Mouse (Mus musculus): ENCODE results near the gene Xylt2.

Gene Xylt2

DNA sequence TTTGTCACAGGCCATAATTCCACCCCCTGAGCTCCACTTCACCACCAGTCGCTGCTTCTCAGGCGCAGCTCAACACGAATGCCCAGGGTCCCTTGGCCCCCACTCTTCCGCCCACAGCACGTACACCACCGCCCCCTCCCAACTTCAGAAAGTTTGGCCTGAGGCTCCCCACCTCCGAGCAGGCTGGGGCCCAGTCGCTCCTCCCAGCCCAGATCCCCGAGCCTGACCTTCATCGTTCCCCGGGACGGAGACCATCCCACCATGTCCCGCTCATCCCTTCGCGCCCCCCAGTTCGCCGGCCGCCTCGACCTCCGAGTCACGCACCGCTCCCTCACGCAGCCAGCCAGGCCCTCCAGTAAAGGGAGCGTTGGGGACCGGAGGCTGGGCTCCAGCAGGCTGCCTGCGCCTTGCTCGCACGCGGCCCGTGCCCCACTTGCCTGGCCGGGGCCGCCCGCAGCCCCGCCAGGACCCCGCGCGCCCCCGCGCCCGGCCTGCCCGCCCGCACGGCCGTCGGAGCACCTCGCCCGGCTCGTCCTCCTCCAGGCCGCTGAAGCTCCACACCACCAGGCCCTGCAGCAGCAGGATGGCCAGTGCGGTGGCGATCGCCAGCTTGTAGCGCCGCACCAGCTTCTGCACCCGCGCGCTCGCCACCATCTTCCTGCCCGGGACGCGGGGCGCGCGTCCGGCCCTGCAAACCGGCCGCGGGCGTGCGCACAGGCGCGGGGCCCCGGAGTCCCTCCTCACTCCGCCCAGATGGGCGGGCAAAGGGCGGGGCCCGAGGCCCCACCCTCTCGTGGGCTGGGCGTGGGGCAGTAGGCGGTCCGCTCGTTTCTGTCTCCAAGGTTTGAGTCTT, at the start of gene Xylt2:
Xylt2 (minus strand) TSS at position 762 of the 853 bp plus-strand sequence.
- peak; percentile 28; the same call in 1 of the 2 replicates for TF ChIP-seq GATA4 (IDR thresholded peaks at IDR 0.05; ENCODE audit: insufficient replicate concordance, low read length)

GRCm38 (mm10) chr11:94719216-94719615, 41.9 kb upstream of the Xylt2 start:
- no peak for TF ChIP-seq GATA4 (IDR thresholded peaks at IDR 0.05; ENCODE audit: insufficient replicate concordance, low read length)

DNA sequence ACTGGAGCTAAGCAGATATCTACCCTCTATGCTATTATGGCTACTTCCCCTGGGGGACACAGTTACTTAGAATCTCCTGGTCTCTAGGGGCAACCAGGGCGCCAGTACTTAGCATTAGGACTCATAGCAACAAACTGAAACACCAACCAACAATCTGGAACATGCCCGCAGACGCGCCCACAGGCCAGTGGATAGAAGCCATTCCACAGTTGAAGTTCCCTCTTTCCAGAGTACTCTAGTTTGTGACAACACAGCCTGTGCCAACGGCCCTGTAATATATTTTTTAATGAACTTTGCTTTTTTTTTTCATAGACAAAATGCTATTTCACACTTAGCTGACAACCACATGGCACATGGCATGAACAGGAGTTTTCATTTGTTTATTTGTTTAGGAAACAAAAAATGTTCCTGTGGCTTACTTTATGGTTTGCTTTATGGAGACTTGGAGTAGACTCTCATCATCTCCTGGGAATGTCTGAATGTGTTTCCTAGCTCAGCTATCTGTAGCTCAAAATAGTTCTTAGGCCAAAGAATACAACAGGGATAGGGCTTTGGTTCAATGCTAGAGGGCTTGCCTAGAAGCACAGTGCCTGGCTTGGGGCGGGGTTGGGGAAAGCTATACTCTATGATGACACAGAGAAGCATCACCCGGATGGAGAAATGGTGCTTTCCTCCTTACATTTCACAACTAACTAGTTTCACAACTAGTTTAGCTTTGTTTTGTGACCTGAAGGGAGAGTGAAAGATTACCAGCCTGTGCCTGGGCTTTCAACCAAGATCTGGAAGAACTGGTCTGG, 41.0 kb upstream of the Xylt2 start:
- TF ChIP-seq GATA4 (IDR thresholded peaks at IDR 0.05; ENCODE audit: insufficient replicate concordance, low read length): no peak

DNA sequence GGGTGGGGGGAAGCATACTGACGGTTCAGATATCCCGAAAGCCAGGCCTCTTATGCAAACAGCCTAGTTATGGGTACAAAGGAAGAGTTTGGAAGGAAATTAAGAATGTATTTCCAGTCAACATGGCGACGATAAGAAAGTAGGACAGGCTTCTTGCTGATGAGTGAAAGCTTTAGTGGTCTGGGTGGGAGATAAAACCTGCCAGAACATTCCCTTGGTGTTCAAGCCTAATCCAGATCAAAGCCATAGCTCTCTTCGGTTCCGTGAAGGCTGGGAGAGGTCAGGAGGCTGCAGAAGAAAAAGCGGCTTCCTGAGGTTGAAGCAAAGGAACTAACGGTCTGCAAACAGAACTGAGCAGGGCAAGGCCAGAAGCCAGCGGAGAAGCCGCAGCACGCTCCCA, 39.9 kb upstream of the Xylt2 start:
- no peak for TF ChIP-seq GATA4 (IDR thresholded peaks at IDR 0.05; ENCODE audit: insufficient replicate concordance, low read length)

GRCm38 (mm10) chr11:94716754-94717153, 39.4 kb upstream of the Xylt2 start:
- peak; percentile 55; the same call in 1 of the 2 replicates for TF ChIP-seq GATA4 (IDR thresholded peaks at IDR 0.05; ENCODE audit: insufficient replicate concordance, low read length)

GRCm38 (mm10) chr11:94715622-94716021, 38.3 kb upstream of the Xylt2 start:
- no peak for TF ChIP-seq GATA4 (IDR thresholded peaks at IDR 0.05; ENCODE audit: insufficient replicate concordance, low read length)

- no peak for TF ChIP-seq GATA4 (IDR thresholded peaks at IDR 0.05; ENCODE audit: insufficient replicate concordance, low read length)
These were observed 36.0 kb upstream of the Xylt2 start for GRCm38 (mm10) chr11:94713246-94713860.

DNA sequence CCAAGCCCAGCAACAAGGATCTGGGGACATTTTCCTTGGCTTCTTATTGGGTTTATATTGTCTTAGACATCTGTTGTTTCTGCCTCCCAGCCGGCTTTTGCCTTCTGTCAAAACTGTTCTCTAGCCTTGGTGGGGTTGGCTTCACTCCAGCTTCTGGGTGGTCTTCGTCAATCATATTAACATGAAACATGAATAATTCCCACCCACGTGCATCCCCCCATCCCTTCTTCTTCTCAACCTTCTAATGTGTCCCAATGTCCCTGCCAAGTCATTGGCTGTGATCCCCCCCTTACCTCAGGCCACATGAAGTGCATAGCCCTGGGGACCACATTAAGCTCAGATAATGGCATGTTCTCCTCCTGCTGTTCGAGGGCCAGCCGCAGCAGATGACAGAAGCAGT, 27.2 kb upstream of the Xylt2 start, which contains the start of gene Gm11541:
Gm11541 (minus strand) TSS at position 28 of the 400 bp plus-strand sequence.
- TF ChIP-seq GATA4 (IDR thresholded peaks at IDR 0.05; ENCODE audit: insufficient replicate concordance, low read length): no peak

GRCm38 (mm10) chr11:94704020-94704419, 26.7 kb upstream of the Xylt2 start:
- no peak for TF ChIP-seq GATA4 (IDR thresholded peaks at IDR 0.05; ENCODE audit: insufficient replicate concordance, low read length)

- no peak for TF ChIP-seq GATA4 (IDR thresholded peaks at IDR 0.05; ENCODE audit: insufficient replicate concordance, low read length)
These were observed 24.9 kb upstream of the Xylt2 start for GRCm38 (mm10) chr11:94702216-94702610.

DNA sequence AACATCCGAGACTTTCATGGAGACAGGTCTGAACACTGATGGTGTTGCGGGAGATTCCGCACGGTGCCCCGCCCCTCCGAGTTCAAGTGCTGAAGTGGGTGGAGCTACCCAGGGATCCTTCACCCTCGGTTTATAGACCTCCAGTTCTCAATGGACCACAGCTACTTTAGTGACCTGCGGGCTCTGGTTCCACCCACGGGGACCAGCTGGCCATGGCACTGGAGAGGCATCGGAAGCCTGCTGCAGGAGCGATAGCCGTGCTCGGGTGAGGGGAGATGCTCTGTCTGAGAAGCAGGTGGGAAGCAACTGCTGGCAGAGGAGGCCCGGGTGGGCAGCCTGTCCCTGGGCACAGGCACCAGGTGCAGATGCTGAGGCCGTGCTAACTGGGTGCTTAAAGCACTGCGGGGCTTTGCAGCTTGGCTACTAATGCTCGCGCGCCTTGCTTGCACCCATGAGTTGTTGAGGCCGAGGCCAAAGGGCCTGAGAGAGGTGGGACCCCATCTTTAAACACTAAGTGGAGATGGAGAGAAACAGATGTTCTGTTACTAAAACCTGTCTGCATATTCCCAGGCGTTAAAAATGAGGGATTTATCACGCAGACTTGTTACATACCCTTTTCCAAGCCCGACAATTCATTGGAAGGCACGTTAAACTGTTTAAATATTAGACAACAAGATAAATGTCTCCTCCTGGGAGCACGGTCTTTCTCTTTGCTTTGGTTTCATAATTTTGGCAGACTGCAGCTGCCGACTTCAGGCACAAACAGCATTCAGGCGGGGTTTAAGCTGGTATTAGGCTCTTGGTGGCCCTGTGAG, 24.3 kb upstream of the Xylt2 start:
- no peak for TF ChIP-seq GATA4 (IDR thresholded peaks at IDR 0.05; ENCODE audit: insufficient replicate concordance, low read length)

DNA sequence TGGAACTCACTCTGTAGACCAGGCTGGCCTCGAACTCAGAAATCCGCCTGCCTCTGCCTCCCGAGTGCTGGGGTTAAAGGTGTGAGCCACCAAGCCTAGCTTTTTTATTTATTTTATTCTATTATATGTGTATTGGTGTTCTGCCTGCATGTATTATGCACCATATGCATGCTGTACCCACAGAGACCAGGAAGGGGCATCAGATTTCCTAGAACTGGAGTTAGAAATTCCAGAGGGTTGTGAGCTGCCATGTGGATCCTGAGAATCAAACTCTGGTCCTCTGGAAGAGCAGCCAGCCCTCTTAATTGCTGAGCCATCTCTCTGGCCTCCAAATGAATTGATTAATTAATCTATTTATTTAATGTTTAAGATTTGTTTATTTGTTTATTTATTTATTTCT, 22.1 kb upstream of the Xylt2 start:
- no peak for TF ChIP-seq GATA4 (IDR thresholded peaks at IDR 0.05; ENCODE audit: insufficient replicate concordance, low read length)

DNA sequence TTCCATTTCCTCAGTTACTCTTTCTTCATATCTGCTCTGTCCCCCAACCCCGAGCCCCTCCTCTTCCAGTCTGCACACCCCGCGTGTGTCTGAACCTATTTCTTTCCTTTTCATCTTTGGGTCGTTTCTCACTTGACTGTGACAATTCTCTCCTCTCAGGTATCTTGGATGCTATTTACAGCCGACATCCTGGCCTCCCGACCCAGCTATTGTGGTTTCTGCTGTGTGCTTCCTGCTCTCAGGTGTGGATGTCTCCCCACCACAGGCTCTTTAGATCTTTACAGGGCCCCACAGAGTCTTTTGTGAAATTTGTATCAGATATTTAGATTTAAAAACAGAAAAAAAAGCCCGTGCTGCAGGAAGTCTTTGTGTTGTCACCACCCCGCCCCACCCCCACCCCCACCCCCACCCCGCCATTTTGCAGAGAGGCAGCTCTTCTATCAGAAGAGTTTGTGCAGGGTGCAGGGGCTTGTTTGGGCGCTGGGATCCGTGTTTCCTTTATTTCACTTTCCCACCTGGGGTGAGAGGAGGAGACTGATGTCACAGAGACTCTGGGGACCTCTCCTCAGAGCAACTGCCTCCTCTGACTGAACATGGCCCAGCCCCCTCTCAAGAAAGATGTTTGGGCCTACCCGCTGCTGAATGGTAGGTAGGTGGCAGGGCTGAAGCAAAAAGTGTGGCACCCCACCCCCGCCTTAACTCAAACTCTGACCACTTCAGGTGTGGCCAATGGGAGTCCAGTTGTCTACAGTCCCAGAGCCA, 20.6 kb upstream of the Xylt2 start:
- TF ChIP-seq GATA4 (IDR thresholded peaks at IDR 0.05; ENCODE audit: insufficient replicate concordance, low read length): no peak

DNA sequence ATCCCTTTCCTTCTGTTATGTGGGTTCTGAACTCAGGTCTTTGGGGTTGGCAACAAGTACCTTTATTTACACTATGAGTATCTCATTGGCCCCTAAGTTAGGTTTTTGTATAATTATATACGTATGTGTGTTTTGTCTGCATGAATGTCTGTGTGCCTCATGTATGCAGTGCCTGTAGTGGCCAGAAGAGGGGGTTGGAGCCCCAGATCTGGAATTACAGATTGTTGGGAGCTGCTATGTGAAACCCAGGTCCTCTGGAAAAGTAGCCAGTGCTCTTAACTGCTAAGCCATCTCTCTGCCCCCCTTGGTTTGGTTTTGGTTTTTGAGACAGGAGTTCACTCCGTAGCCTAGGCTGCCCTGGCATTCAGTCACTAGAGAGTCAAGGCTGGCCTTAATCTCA, 19.8 kb upstream of the Xylt2 start:
- no peak for TF ChIP-seq GATA4 (IDR thresholded peaks at IDR 0.05; ENCODE audit: insufficient replicate concordance, low read length)

Data from liver, adult (tissue).